Mouse (Mus musculus): ENCODE results near the gene Fam117a. TPM values are rescaled to one million over a fixed set of nuclear protein-coding genes. Genes with fewer than 3 reads are reported as not detected.

The Fam117a gene
- total and polyA plus RNA-seq, 3 experiments, result 49.9 to 116 TPM; not detected in 1

- Histone ChIP-seq H3K9ac (ENCODE audit: control insufficient read depth, low read depth, low read length, poor library complexity, severe bottlenecking) (no peak overlapping the region), H3K27me3 (ENCODE audit: control insufficient read depth in 1 of 2, insufficient read depth in 2 of 2, low read length in 2 of 2) (no peaks in the 10 kb centered on the region), H3K36me3 (ENCODE audit: control insufficient read depth in 1 of 2, insufficient read depth in 2 of 2, low read length in 2 of 2) (peaks cover 0 to 25% of the 10 kb centered on the region in 2 experiments; a peak in 2 of 4 replicates), H3K9me3 (replicated peaks; ENCODE audit: insufficient read depth, low read length) (no peaks in the 10 kb centered on the region), H3K4me3 (ENCODE audit: control insufficient read depth in 1 of 2, insufficient read depth in 1 of 2, low read depth in 2 of 2, low read length in 2 of 2) (no peak overlapping the region), H3K27ac (ENCODE audit: control insufficient read depth, low read depth, low read length) (no peak overlapping the region), H3K79me2 (ENCODE audit: control insufficient read depth, insufficient read depth, low read length, poor library complexity) (no peaks in the 10 kb centered on the region), H3K4me1 (ENCODE audit: control insufficient read depth in 1 of 2, insufficient read depth in 2 of 2, low read length in 2 of 2) (0 out of 4 replicates have a peak, but pooled peaks cover 0 to 3% of the 10 kb centered on the region in 2 experiments)
- no peak for DNase-seq (ENCODE audit: low read depth, low spot score)
- TF ChIP-seq GABPA (IDR thresholded peaks at IDR 0.05; ENCODE audit: low read depth, low read length) (no peak), MYC (IDR thresholded peaks at IDR 0.05; ENCODE audit: low read depth, low read length) (no peak), UBTF (IDR thresholded peaks at IDR 0.05; ENCODE audit: borderline replicate concordance, insufficient read depth, low read depth, low read length) (no peak), ZMIZ1 (IDR thresholded peaks at IDR 0.05; ENCODE audit: low read depth, low read length) (no peak), RCOR1 (IDR thresholded peaks at IDR 0.05; ENCODE audit: low read depth, low read length) (no peak), CHD1 (IDR thresholded peaks at IDR 0.05; ENCODE audit: low read depth, low read length) (no peak), TAL1 (IDR thresholded peaks at IDR 0.05; ENCODE audit: low read length) (no peak), CTCF (IDR thresholded peaks at IDR 0.05 in 2 of 3, conservative IDR thresholded peaks at IDR 0.05 in 1 of 3; ENCODE audit: control insufficient read depth in 1 of 3, insufficient read depth in 1 of 3, low read depth in 2 of 3, low read length in 3 of 3, poor library complexity in 1 of 3, severe bottlenecking in 1 of 3) (no peak), CHD2 (IDR thresholded peaks at IDR 0.05; ENCODE audit: low read length) (no peak), POLR2A (IDR thresholded peaks at IDR 0.05; ENCODE audit: control insufficient read depth in 1 of 2, insufficient read depth in 1 of 2, low read depth in 1 of 2, low read length in 2 of 2, poor library complexity in 1 of 2) (no peak), TCF12 (IDR thresholded peaks at IDR 0.05; ENCODE audit: low read depth, low read length) (no peak), TBP (IDR thresholded peaks at IDR 0.05; ENCODE audit: low read depth, low read length) (no peak), HCFC1 (IDR thresholded peaks at IDR 0.05; ENCODE audit: low read depth, low read length) (no peak)
These were observed 34.4 kb downstream of the Fam117a start for GRCm38 (mm10) chr11:95371182-95371581.

- H3K27me3 ChIP-seq (ENCODE audit: control insufficient read depth in 1 of 2, insufficient read depth in 2 of 2, low read length in 2 of 2), result no peaks in the 10 kb centered on the region
- H3K9me3 ChIP-seq (replicated peaks; ENCODE audit: insufficient read depth, low read length), result no peaks in the 10 kb centered on the region
- H3K79me2 ChIP-seq (ENCODE audit: control insufficient read depth, insufficient read depth, low read length, poor library complexity), result no peaks in the 10 kb centered on the region
- DNase-seq (ENCODE audit: low read depth, low spot score), result no peak
- no peak overlapping the region for H3K4me3 ChIP-seq (ENCODE audit: control insufficient read depth in 1 of 2, insufficient read depth in 1 of 2, low read depth in 2 of 2, low read length in 2 of 2)
- no peak overlapping the region for H3K27ac ChIP-seq (ENCODE audit: control insufficient read depth, low read depth, low read length)
- H3K36me3 ChIP-seq (ENCODE audit: control insufficient read depth in 1 of 2, insufficient read depth in 2 of 2, low read length in 2 of 2), result peaks cover 14 to 30% of the 10 kb centered on the region in 2 experiments
- no peak for TF ChIP-seq ZNF384 (IDR thresholded peaks at IDR 0.05; ENCODE audit: low read depth, low read length)
- TF ChIP-seq RCOR1 (IDR thresholded peaks at IDR 0.05; ENCODE audit: low read depth, low read length), result no peak
- TF ChIP-seq ZC3H11A (IDR thresholded peaks at IDR 0.05; ENCODE audit: low read depth, low read length), result no peak
- no peak for TF ChIP-seq ZKSCAN1 (IDR thresholded peaks at IDR 0.05; ENCODE audit: low read depth, low read length)
- no peak for TF ChIP-seq MAX (IDR thresholded peaks at IDR 0.05; ENCODE audit: low read length)
- TF ChIP-seq MYB (IDR thresholded peaks at IDR 0.05; ENCODE audit: low read depth, low read length), result no peak
- no peak for TF ChIP-seq POLR2A (IDR thresholded peaks at IDR 0.05; ENCODE audit: control insufficient read depth in 1 of 2, insufficient read depth in 1 of 2, low read depth in 1 of 2, low read length in 2 of 2, poor library complexity in 1 of 2)
- no peak for TF ChIP-seq TAL1 (IDR thresholded peaks at IDR 0.05; ENCODE audit: low read length)
- no peak for TF ChIP-seq GABPA (IDR thresholded peaks at IDR 0.05; ENCODE audit: low read depth, low read length)
- TF ChIP-seq CTCF (IDR thresholded peaks at IDR 0.05 in 2 of 3, conservative IDR thresholded peaks at IDR 0.05 in 1 of 3; ENCODE audit: control insufficient read depth in 1 of 3, insufficient read depth in 1 of 3, low read depth in 2 of 3, low read length in 3 of 3, poor library complexity in 1 of 3, severe bottlenecking in 1 of 3), result no peak
- no peak for TF ChIP-seq MXI1 (IDR thresholded peaks at IDR 0.05; ENCODE audit: low read depth, low read length)
- TF ChIP-seq USF1 (IDR thresholded peaks at IDR 0.05; ENCODE audit: low read depth, low read length), result no peak
- H3K9ac ChIP-seq (ENCODE audit: control insufficient read depth, low read depth, low read length, poor library complexity, severe bottlenecking), result no peak overlapping the region
- H3K4me1 ChIP-seq (ENCODE audit: control insufficient read depth in 1 of 2, insufficient read depth in 2 of 2, low read length in 2 of 2), result peaks cover 6 to 9% of the 10 kb centered on the region in 2 experiments; a peak in 2 of 4 replicates
These were observed 42.1 kb downstream of the Fam117a start for GRCm38 (mm10) chr11:95378926-95379325.
